Mouse (Mus musculus): Measurements from ENCODE around the gene Sema6b. TPM values are rescaled to one million over a fixed set of nuclear protein-coding genes. Genes with fewer than 3 reads are reported as not detected.

Sema6b gene
- polyA plus RNA-seq, 1 experiment from 2014 or later, result 9.4 TPM

DNA sequence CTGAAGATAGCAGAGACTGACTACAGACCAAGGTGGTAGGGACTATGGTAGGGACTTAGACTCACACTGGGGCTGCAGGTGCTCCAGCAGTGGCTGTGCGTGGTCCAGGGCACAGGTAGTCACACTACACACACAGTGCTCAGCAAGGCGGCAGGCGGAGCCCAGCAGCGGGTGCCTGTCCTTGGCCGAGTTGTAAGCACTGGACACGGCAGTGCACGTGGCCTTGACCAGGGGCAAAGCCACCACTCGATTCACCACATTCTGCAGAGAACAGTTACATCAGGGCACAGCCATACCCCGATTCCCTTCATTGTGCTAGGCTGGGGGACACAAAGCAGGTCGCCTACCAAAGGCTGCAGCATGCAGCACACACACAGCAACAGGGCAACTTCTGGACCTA, 23.9 kb downstream of the Sema6b start:
- WGBS, result 79% methylated on average over 10 of the region's 10 CpGs
- Histone ChIP-seq H3K4me3 (ENCODE audit: low read depth, low read length) (no peak overlapping the region), H3K4me2 (ENCODE audit: low read length) (no peak overlapping the region), H3K36me3 (ENCODE audit: control insufficient read depth, insufficient read depth, low read length) (no peaks in the 10 kb centered on the region), H3K9me3 (replicated peaks; ENCODE audit: control insufficient read depth, low read length) (no peaks in the 10 kb centered on the region), H3K27ac (ENCODE audit: low read depth, low read length) (no peak overlapping the region), H3K4me1 (ENCODE audit: control insufficient read depth, insufficient read depth, low read length) (0 out of 2 replicates have a peak, but pooled peaks cover 4% of the 10 kb centered on the region), H3K9ac (ENCODE audit: low read length) (no peak overlapping the region), H3K27me3 (replicated peaks; ENCODE audit: control insufficient read depth, insufficient read depth, low read length) (peaks cover 37% of the 10 kb centered on the region)
- no peak for DNase-seq (ENCODE audit: low spot score)
- ATAC-seq, result no peak

GRCm38 (mm10) chr17:56112743-56113142, 27.4 kb downstream of the Sema6b start:
- Histone ChIP-seq H3K27ac (ENCODE audit: low read depth, low read length) (no peak overlapping the region), H3K4me3 (ENCODE audit: low read depth, low read length) (no peak overlapping the region), H3K9me3 (replicated peaks; ENCODE audit: control insufficient read depth, low read length) (no peaks in the 10 kb centered on the region), H3K4me1 (ENCODE audit: control insufficient read depth, insufficient read depth, low read length) (0 out of 2 replicates have a peak, but pooled peaks cover 4% of the 10 kb centered on the region), H3K27me3 (replicated peaks; ENCODE audit: control insufficient read depth, insufficient read depth, low read length) (0 out of 2 replicates have a peak, but pooled peaks cover 6% of the 10 kb centered on the region), H3K36me3 (ENCODE audit: control insufficient read depth, insufficient read depth, low read length) (no peaks in the 10 kb centered on the region), H3K4me2 (ENCODE audit: low read length) (no peak overlapping the region), H3K9ac (ENCODE audit: low read length) (no peak overlapping the region)
- ATAC-seq (no peak), DNase-seq (ENCODE audit: low spot score) (no peak)
- WGBS, result 68% methylated on average over 3 of the region's 3 CpGs

DNA sequence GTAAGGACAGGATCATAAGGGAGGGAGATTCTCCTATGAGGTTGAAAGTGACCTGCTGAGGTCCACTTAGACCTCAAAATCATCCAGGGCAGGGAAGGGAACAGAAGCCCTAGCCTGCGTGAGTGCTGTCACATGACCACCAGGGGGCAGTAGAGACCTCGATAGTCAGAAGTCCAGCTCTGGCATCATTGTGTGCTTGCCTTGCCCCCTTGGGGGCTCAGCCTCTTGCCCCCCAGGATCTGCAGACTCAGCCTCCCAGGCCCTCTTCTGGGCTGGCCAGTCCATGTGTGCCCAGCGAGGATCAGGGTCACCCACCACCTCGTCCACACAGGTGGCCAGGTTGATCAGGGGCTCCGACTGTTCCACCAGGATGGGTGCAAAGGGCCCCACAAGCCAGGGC, 28.3 kb downstream of the Sema6b start:
- DNase-seq (ENCODE audit: low spot score) (peak; percentile 83), ATAC-seq (peak; percentile 28; the same call in 1 of the 2 replicates)
- Histone ChIP-seq H3K4me1 (ENCODE audit: control insufficient read depth, insufficient read depth, low read length) (no peaks in the 10 kb centered on the region), H3K9me3 (replicated peaks; ENCODE audit: control insufficient read depth, low read length) (no peaks in the 10 kb centered on the region), H3K27me3 (replicated peaks; ENCODE audit: control insufficient read depth, insufficient read depth, low read length) (0 out of 2 replicates have a peak, but pooled peaks cover 6% of the 10 kb centered on the region), H3K36me3 (ENCODE audit: control insufficient read depth, insufficient read depth, low read length) (no peaks in the 10 kb centered on the region), H3K27ac (ENCODE audit: low read depth, low read length) (no peak overlapping the region), H3K4me3 (ENCODE audit: low read depth, low read length) (no peak overlapping the region), H3K4me2 (ENCODE audit: low read length) (no peak overlapping the region), H3K9ac (ENCODE audit: low read length) (no peak overlapping the region)
- WGBS, result 36% methylated on average over 5 of the region's 5 CpGs

GRCm38 (mm10) chr17:56111021-56111420, 29.1 kb downstream of the Sema6b start:
- H3K27me3 ChIP-seq (replicated peaks; ENCODE audit: control insufficient read depth, insufficient read depth, low read length), result no peaks in the 10 kb centered on the region
- no peaks in the 10 kb centered on the region for H3K9me3 ChIP-seq (replicated peaks; ENCODE audit: control insufficient read depth, low read length)
- no peak overlapping the region for H3K4me3 ChIP-seq (ENCODE audit: low read depth, low read length)
- WGBS, result 69% methylated on average over 1 of the region's 1 CpGs
- H3K27ac ChIP-seq (ENCODE audit: low read depth, low read length), result no peak overlapping the region
- ATAC-seq (no peak), DNase-seq (ENCODE audit: low spot score) (no peak)
- H3K36me3 ChIP-seq (ENCODE audit: control insufficient read depth, insufficient read depth, low read length), result no peaks in the 10 kb centered on the region
- no peaks in the 10 kb centered on the region for H3K4me1 ChIP-seq (ENCODE audit: control insufficient read depth, insufficient read depth, low read length)
- no peak overlapping the region for H3K4me2 ChIP-seq (ENCODE audit: low read length)
- H3K9ac ChIP-seq (ENCODE audit: low read length), result no peak overlapping the region

GRCm38 (mm10) chr17:56110571-56110970, 29.6 kb downstream of the Sema6b start:
- no peak overlapping the region for H3K4me3 ChIP-seq (ENCODE audit: low read depth, low read length)
- ATAC-seq (no peak), DNase-seq (ENCODE audit: low spot score) (no peak)
- no peaks in the 10 kb centered on the region for H3K36me3 ChIP-seq (ENCODE audit: control insufficient read depth, insufficient read depth, low read length)
- H3K9me3 ChIP-seq (replicated peaks; ENCODE audit: control insufficient read depth, low read length), result no peaks in the 10 kb centered on the region
- no peak overlapping the region for H3K27ac ChIP-seq (ENCODE audit: low read depth, low read length)
- H3K4me1 ChIP-seq (ENCODE audit: control insufficient read depth, insufficient read depth, low read length), result no peaks in the 10 kb centered on the region
- 69% methylated on average over 4 of the region's 4 CpGs for WGBS
- no peak overlapping the region for H3K9ac ChIP-seq (ENCODE audit: low read length)
- H3K27me3 ChIP-seq (replicated peaks; ENCODE audit: control insufficient read depth, insufficient read depth, low read length), result no peaks in the 10 kb centered on the region
- no peak overlapping the region for H3K4me2 ChIP-seq (ENCODE audit: low read length)

DNA sequence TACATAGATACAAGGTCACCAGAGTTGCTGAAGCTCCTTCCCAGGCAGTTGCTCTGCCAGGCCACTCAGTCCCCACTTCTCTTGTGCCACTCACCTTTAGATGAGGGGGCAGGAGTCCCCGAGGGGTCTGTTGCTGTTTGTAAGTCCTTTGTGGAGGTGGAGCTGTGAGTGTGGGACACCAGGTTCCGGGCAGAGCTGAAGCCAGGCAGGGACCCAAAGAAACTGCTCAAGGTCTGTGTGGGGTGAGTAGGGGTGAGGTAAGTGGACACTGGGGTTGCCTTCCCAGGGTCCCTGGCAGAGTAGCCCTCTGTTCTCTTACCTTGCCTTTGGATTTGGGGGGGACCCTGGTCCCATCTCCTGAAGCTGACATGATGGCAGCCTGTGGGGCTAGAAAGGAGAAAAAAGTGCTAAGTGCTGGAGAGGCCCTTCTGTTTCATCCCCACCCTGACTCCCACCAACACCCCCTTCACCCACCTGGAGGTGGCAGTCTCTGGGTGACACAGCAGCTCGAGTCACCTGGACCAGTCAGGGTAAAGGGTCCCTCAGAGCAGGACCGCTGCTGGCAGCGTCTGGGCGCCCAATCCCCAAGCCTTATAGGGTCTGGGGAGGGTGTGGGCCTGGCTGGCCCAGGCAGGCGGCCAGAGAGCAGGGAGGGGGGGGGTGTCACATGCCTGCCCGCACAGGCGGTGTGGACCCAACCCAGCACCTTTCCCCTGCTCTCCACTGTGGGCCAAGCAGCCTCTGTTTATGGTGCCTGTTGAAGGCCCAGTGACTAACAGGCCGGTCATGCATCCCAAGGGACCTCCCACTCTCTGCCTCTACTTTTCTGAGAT, 30.7 kb downstream of the Sema6b start, which contains the start of gene Plin4:
Gene Plin4 (minus strand): TSS at position 585 of the 833 bp plus-strand sequence.
- H3K4me1 ChIP-seq (ENCODE audit: control insufficient read depth, insufficient read depth, low read length), result no peaks in the 10 kb centered on the region
- no peak within 1 kb of the TSS for H3K4me3 ChIP-seq (ENCODE audit: low read depth, low read length)
- 61% methylated on average over 9 of the region's 10 CpGs for WGBS
- DNase-seq (ENCODE audit: low spot score) (no peak), ATAC-seq (no peak)
- no peak within 1 kb of the TSS for H3K27ac ChIP-seq (ENCODE audit: low read depth, low read length)
- H3K9me3 ChIP-seq (replicated peaks; ENCODE audit: control insufficient read depth, low read length), result no peaks in the 10 kb centered on the region
- no peak within 1 kb of the TSS for H3K4me2 ChIP-seq (ENCODE audit: low read length)
- H3K9ac ChIP-seq (ENCODE audit: low read length), result no peak within 1 kb of the TSS
- H3K36me3 ChIP-seq (ENCODE audit: control insufficient read depth, insufficient read depth, low read length), result no peaks in the 10 kb centered on the region
- H3K27me3 ChIP-seq (replicated peaks; ENCODE audit: control insufficient read depth, insufficient read depth, low read length), result no peaks in the 10 kb centered on the region

- ATAC-seq (no peak), DNase-seq (ENCODE audit: low spot score) (no peak)
- Histone ChIP-seq H3K4me3 (ENCODE audit: low read depth, low read length) (no peak overlapping the region), H3K4me1 (ENCODE audit: control insufficient read depth, insufficient read depth, low read length) (no peaks in the 10 kb centered on the region), H3K9ac (ENCODE audit: low read length) (no peak overlapping the region), H3K27ac (ENCODE audit: low read depth, low read length) (no peak overlapping the region), H3K36me3 (ENCODE audit: control insufficient read depth, insufficient read depth, low read length) (peaks cover 6% of the 10 kb centered on the region; the same call in 1 of the 2 replicates), H3K9me3 (replicated peaks; ENCODE audit: control insufficient read depth, low read length) (no peaks in the 10 kb centered on the region), H3K27me3 (replicated peaks; ENCODE audit: control insufficient read depth, insufficient read depth, low read length) (no peaks in the 10 kb centered on the region), H3K4me2 (ENCODE audit: low read length) (no peak overlapping the region)
- 82% methylated on average over 6 of the region's 6 CpGs for WGBS
Measured at GRCm38 (mm10) chr17:56108334-56109044, 31.7 kb downstream of the Sema6b start.

DNA sequence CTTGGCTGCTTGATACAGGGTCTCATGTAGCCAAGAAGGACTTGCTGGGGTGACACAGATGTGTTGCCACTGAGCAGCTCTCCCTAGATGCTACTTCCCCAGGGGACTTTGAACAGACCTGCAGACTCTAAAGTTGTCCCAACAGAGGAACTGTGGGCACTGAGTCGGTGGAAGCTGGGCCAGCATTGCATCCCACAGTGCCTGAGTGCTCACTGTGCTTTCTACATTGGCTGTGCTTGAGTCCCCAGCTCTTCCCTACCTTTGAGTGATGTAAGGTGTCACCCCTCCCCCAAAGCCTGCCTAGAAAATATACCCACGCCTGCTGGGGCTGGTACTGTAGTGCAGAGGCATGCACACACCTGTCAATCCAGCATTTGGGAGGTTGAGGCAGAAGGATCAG, 32.4 kb downstream of the Sema6b start:
- no peak for ATAC-seq
- no peaks in the 10 kb centered on the region for H3K4me1 ChIP-seq (ENCODE audit: control insufficient read depth, insufficient read depth, low read length)
- 71% methylated on average over 2 of the region's 2 CpGs for WGBS

DNA sequence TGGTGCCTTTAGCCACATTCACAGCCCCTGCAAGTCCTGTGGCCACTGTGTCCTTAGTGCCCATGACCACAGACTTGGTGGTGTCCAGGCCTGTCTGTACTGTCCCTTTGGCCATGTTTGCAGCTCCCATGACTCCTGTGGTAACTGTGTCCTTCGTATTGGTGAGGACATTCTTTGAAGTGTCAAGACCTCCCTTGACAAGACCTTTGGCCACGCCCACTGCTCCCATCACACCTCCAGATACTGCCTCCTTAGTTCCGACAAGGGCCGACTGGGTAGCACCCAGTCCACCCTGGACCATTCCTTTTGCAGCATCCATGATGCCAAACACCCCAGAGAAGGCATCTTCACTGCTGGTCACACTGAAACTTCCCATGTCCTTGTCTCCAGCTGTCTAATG, 33.2 kb downstream of the Sema6b start:
- ATAC-seq (no peak), DNase-seq (ENCODE audit: low spot score) (no peak)
- no peaks in the 10 kb centered on the region for H3K27me3 ChIP-seq (replicated peaks; ENCODE audit: control insufficient read depth, insufficient read depth, low read length)
- H3K4me3 ChIP-seq (ENCODE audit: low read depth, low read length), result no peak overlapping the region
- no peak overlapping the region for H3K9ac ChIP-seq (ENCODE audit: low read length)
- no peaks in the 10 kb centered on the region for H3K4me1 ChIP-seq (ENCODE audit: control insufficient read depth, insufficient read depth, low read length)
- no peak overlapping the region for H3K4me2 ChIP-seq (ENCODE audit: low read length)
- no peaks in the 10 kb centered on the region for H3K9me3 ChIP-seq (replicated peaks; ENCODE audit: control insufficient read depth, low read length)
- peaks cover 21% of the 10 kb centered on the region for H3K36me3 ChIP-seq (ENCODE audit: control insufficient read depth, insufficient read depth, low read length)
- 71% methylated on average over 4 of the region's 4 CpGs for WGBS
- no peak overlapping the region for H3K27ac ChIP-seq (ENCODE audit: low read depth, low read length)

More for the DNA sequence above, 32.4 kb downstream of the Sema6b start:
- no peak for DNase-seq (ENCODE audit: low spot score)
- no peaks in the 10 kb centered on the region for H3K27me3 ChIP-seq (replicated peaks; ENCODE audit: control insufficient read depth, insufficient read depth, low read length)
- H3K4me2 ChIP-seq (ENCODE audit: low read length), result no peak overlapping the region
- no peak overlapping the region for H3K9ac ChIP-seq (ENCODE audit: low read length)
- peaks cover 13% of the 10 kb centered on the region for H3K36me3 ChIP-seq (ENCODE audit: control insufficient read depth, insufficient read depth, low read length)
- H3K27ac ChIP-seq (ENCODE audit: low read depth, low read length), result no peak overlapping the region
- no peaks in the 10 kb centered on the region for H3K9me3 ChIP-seq (replicated peaks; ENCODE audit: control insufficient read depth, low read length)
- H3K4me3 ChIP-seq (ENCODE audit: low read depth, low read length), result no peak overlapping the region
